ENCODE assay signal across 8 mouse cellular contexts in the genomic region with DNA sequence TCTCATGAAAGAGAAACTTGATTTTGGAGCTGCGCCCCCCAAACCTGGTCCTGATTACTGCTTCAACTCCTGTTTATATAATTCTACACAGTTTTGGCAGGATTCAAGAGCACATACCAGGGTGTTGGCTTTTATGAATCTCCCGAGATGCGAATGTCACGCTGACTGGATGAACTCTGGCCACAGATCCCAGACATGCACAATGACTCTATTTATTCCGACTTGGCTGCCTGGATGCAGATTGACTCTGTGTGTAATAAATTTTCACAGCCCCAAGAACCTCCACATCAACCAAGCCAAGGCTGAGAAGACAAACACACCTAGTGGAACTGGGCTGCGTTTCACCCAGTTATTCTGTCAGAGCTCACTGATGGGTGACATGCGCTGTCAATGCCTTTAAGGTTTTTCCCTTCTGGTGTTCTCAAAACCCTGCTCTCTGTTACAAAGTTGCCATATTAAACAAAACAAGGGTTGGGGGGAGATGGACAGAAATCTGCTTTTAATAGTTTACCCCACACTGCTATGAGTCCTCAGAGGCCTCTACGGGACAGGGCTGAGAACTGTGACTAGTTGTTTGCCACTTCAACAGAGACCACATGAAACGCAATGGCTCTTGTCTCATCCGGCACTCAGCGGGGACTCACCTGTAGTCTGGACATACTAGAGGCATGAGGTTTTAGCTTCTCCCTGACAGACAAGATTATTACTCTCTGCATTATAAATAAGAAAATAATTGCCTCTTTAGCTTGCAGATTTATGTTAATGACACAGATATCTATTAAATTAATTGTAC.
DNase-seq lines count a peak whose midpoint lies in the region; ATAC-seq and TF ChIP-seq lines count a peak whose summit lies in the region.
"Had no signal": no experiment of that assay in that cellular context is flagged by ENCODE, and none has a peak within 500 bp of the region (broad histone marks: within the 10 kb centered on the region; RNA-seq: fewer than 3 reads in every experiment).

No protein-coding gene starts in this region.

- H3K4me1 ChIP-seq in hindbrain, embryonic 13.5 days (replicated peaks) = peaks cover 35% of the 10 kb centered on the region
- no peaks in the 10 kb centered on the region for H3K4me1 ChIP-seq in midbrain, postnatal 0 days (ENCODE audit: insufficient read depth, low read length)
- peaks cover 15% of the 10 kb centered on the region for H3K4me1 ChIP-seq in forebrain, embryonic 12.5 days
- H3K4me1 ChIP-seq: liver, embryonic 15.5 days had no signal

- ATAC-seq in hindbrain, embryonic 13.5 days (ENCODE audit: low FRiP score) = peak; percentile 52; the same call in 1 of the 2 replicates
- no peak for ATAC-seq in midbrain, postnatal 0 days (ENCODE audit: low FRiP score)
- no peak for ATAC-seq in forebrain, embryonic 12.5 days (ENCODE audit: low FRiP score)

- peak; percentile 20; the same call in 1 of the 2 replicates for TF ChIP-seq CTCF in layer of hippocampus, adult 2 months (conservative IDR thresholded peaks at IDR 0.05)
- no peak for TF ChIP-seq CTCF in midbrain, postnatal 0 days (IDR thresholded peaks at IDR 0.05)

- H3K4me2 ChIP-seq in hindbrain, embryonic 13.5 days = no peak overlapping the region
- no peak overlapping the region for H3K4me2 ChIP-seq in midbrain, postnatal 0 days (ENCODE audit: low read depth, low read length, poor library complexity, severe bottlenecking)
- no peak overlapping the region for H3K4me2 ChIP-seq in forebrain, embryonic 12.5 days
- H3K4me2 ChIP-seq: liver, embryonic 15.5 days had no signal

- no peak overlapping the region for H3K9ac ChIP-seq in hindbrain, embryonic 13.5 days
- H3K9ac ChIP-seq in midbrain, postnatal 0 days (replicated peaks; ENCODE audit: low read length, poor library complexity, severe bottlenecking) = no peak overlapping the region
- H3K9ac ChIP-seq in forebrain, embryonic 12.5 days = no peak overlapping the region
- H3K9ac ChIP-seq: liver, embryonic 15.5 days had no signal

- H3K4me3 ChIP-seq in layer of hippocampus, adult 2 months = no peak overlapping the region
- no peak overlapping the region for H3K4me3 ChIP-seq in hindbrain, embryonic 13.5 days
- no peak overlapping the region for H3K4me3 ChIP-seq in midbrain, postnatal 0 days (ENCODE audit: low read depth, low read length)
- no peak overlapping the region for H3K4me3 ChIP-seq in forebrain, embryonic 12.5 days (replicated peaks)
- H3K4me3 ChIP-seq: liver, embryonic 15.5 days had no signal

- 44% methylated on average over 11 of the region's 11 CpGs for WGBS in hindbrain, embryonic 13.5 days
- WGBS in midbrain, postnatal 0 days = 42% methylated on average over 11 of the region's 11 CpGs
- 78% methylated on average over 11 of the region's 11 CpGs for WGBS in forebrain, embryonic 12.5 days

- H3K27me3 ChIP-seq in hindbrain, embryonic 13.5 days = no peaks in the 10 kb centered on the region
- no peaks in the 10 kb centered on the region for H3K27me3 ChIP-seq in midbrain, postnatal 0 days (ENCODE audit: insufficient read depth, low read length)
- H3K27me3 ChIP-seq in forebrain, embryonic 12.5 days = 0 out of 2 replicates have a peak, but pooled peaks cover 2% of the 10 kb centered on the region
- H3K27me3 ChIP-seq: liver, embryonic 15.5 days had no signal

- H3K36me3 ChIP-seq in hindbrain, embryonic 13.5 days = peaks cover 12% of the 10 kb centered on the region
- H3K36me3 ChIP-seq in midbrain, postnatal 0 days (ENCODE audit: insufficient read depth, low read length) = no peaks in the 10 kb centered on the region
- peaks cover 5% of the 10 kb centered on the region for H3K36me3 ChIP-seq in forebrain, embryonic 12.5 days (replicated peaks)
- H3K36me3 ChIP-seq: liver, embryonic 15.5 days had no signal

- DNase-seq in layer of hippocampus, adult 2 months (ENCODE audit: low spot score in 2 of 2) = no peak
- DNase-seq in layer of hippocampus, adult 8-10 months (ENCODE audit: low spot score in 2 of 2) = no peak
- peak; percentile 98 for DNase-seq in fibroblast of lung, adult 2 months (ENCODE audit: low read depth)
- DNase-seq in midbrain, postnatal 0 days (ENCODE audit: low spot score) = peak; percentile 80
- no peak for DNase-seq in left cerebral cortex, postnatal 14 days (ENCODE audit: low spot score in 2 of 2)

- H3K27ac ChIP-seq in layer of hippocampus, adult 2 months = no peak overlapping the region
- peak overlapping the region; percentile 66 for H3K27ac ChIP-seq in hindbrain, embryonic 13.5 days
- H3K27ac ChIP-seq in midbrain, postnatal 0 days (ENCODE audit: low read depth, low read length) = no peak overlapping the region
- no peak overlapping the region for H3K27ac ChIP-seq in forebrain, embryonic 12.5 days
- H3K27ac ChIP-seq: liver, embryonic 15.5 days had no signal

- no peaks in the 10 kb centered on the region for H3K9me3 ChIP-seq in hindbrain, embryonic 13.5 days
- H3K9me3 ChIP-seq in midbrain, postnatal 0 days (ENCODE audit: low read length) = no peaks in the 10 kb centered on the region
- 0 out of 2 replicates have a peak, but pooled peaks cover 5% of the 10 kb centered on the region for H3K9me3 ChIP-seq in forebrain, embryonic 12.5 days
- H3K9me3 ChIP-seq: liver, embryonic 15.5 days had no signal

- intact Hi-C loops in left cerebral cortex, postnatal 14 days (cut with DNase I) = no loop called here

Comparison
In these comparisons a context has a peak if more than half of its experiments do, and no peak if none do; other contexts are left out.
1. DNase-seq: peak in fibroblast of lung, adult 2 months (single experiment) and midbrain, postnatal 0 days (single experiment); none in layer of hippocampus, adult 2 months (0 of 2), layer of hippocampus, adult 8-10 months (0 of 2) and left cerebral cortex, postnatal 14 days (0 of 2).